Mouse (Mus musculus): ENCODE measurements around the gene Nfkb1. TPM values are rescaled to one million over a fixed set of nuclear protein-coding genes. Genes with fewer than 3 reads are reported as not detected.

Nfkb1 gene
- polyA plus RNA-seq, 1 experiment from 2014 or later, result 10.2 TPM

GRCm38 (mm10) chr3:135661707-135662106, 29.6 kb downstream of the Nfkb1 start:
- Histone ChIP-seq H3K36me3 (replicated peaks; ENCODE audit: control insufficient read depth, insufficient read depth) (peaks cover 23% of the 10 kb centered on the region), H3K27me3 (ENCODE audit: control insufficient read depth, insufficient read depth, low read length) (no peaks in the 10 kb centered on the region), H3K27ac (no peak overlapping the region), H3K9ac (no peak overlapping the region), H3K4me2 (replicated peaks) (no peak overlapping the region), H3K9me3 (ENCODE audit: control insufficient read depth, low read length) (no peaks in the 10 kb centered on the region), H3K4me3 (replicated peaks; ENCODE audit: low read length) (no peak overlapping the region), H3K4me1 (replicated peaks; ENCODE audit: control insufficient read depth, insufficient read depth, low read length) (no peaks in the 10 kb centered on the region)
- no peak for ATAC-seq (ENCODE audit: low FRiP score)
- 89% methylated on average over 9 of the region's 9 CpGs for WGBS
- no peak for DNase-seq (ENCODE audit: low spot score)

- Histone ChIP-seq H3K9me3 (ENCODE audit: control insufficient read depth, low read length) (no peaks in the 10 kb centered on the region), H3K4me3 (replicated peaks; ENCODE audit: low read length) (no peak overlapping the region), H3K4me2 (replicated peaks) (no peak overlapping the region), H3K27ac (no peak overlapping the region), H3K36me3 (replicated peaks; ENCODE audit: control insufficient read depth, insufficient read depth) (peaks cover 16% of the 10 kb centered on the region; the same call in 1 of the 2 replicates), H3K9ac (no peak overlapping the region), H3K4me1 (replicated peaks; ENCODE audit: control insufficient read depth, insufficient read depth, low read length) (no peaks in the 10 kb centered on the region), H3K27me3 (ENCODE audit: control insufficient read depth, insufficient read depth, low read length) (no peaks in the 10 kb centered on the region)
- WGBS, result 86% methylated on average over 7 of the region's 7 CpGs
- no peak for ATAC-seq (ENCODE audit: low FRiP score)
- DNase-seq (ENCODE audit: low spot score), result no peak
These were observed 32.7 kb downstream of the Nfkb1 start for GRCm38 (mm10) chr3:135658540-135659097.

GRCm38 (mm10) chr3:135656156-135656555, 35.2 kb downstream of the Nfkb1 start:
- ATAC-seq (ENCODE audit: low FRiP score), result no peak
- H3K27me3 ChIP-seq (ENCODE audit: control insufficient read depth, insufficient read depth, low read length), result no peaks in the 10 kb centered on the region
- no peak for DNase-seq (ENCODE audit: low spot score)

DNA sequence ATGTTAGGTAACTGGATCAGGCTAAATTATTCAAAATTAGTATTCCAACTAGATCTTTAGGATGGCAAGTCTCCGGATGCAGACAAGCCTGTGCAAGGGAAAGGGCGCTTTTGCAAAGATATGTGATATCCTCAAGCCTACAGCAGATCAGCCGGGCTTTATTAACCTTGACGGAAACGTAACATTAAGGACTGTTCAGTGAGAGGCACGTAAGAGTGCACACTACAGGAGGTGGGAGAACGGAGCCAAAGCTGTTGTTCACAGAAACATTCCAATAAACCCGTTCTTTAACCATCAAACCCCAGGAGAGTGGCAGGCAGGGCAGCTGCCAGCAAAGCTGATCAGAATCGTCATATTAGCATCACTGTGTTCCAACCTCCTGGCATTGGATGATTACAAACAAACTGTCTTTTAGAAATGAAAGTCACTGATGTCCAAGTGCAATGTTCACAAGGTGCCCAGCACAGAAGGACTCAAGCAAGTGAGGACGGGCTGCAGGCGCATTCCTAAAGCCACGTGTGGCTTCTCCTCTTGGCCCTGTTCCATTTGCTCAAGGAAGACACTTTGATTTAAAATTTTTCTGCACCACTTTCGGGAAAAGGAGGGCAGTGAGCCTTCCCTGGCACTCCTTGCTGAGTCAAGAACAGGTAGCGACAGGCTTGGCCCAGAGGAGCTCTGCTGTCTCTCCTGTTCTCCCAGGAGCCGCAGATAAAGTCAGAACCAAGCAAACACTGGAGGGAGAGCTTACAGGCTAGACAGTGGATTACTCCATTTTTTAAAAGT, 40.4 kb downstream of the Nfkb1 start:
- H3K27ac ChIP-seq, result no peak overlapping the region
- H3K9me3 ChIP-seq (ENCODE audit: control insufficient read depth, low read length), result no peaks in the 10 kb centered on the region
- H3K4me1 ChIP-seq (replicated peaks; ENCODE audit: control insufficient read depth, insufficient read depth, low read length), result no peaks in the 10 kb centered on the region; the same call in 1 of the 2 replicates
- ATAC-seq (ENCODE audit: low FRiP score), result no peak
- H3K27me3 ChIP-seq (ENCODE audit: control insufficient read depth, insufficient read depth, low read length), result no peaks in the 10 kb centered on the region
- H3K36me3 ChIP-seq (replicated peaks; ENCODE audit: control insufficient read depth, insufficient read depth), result peaks cover 4% of the 10 kb centered on the region; the same call in 1 of the 2 replicates
- DNase-seq (ENCODE audit: low spot score), result no peak
- no peak overlapping the region for H3K4me2 ChIP-seq (replicated peaks)
- H3K9ac ChIP-seq, result no peak overlapping the region
- no peak overlapping the region for H3K4me3 ChIP-seq (replicated peaks; ENCODE audit: low read length)
- 66% methylated on average over 15 of the region's 15 CpGs for WGBS

More at GRCm38 (mm10) chr3:135656156-135656555, 35.2 kb downstream of the Nfkb1 start:
- H3K27ac ChIP-seq, result no peak overlapping the region
- H3K9me3 ChIP-seq (ENCODE audit: control insufficient read depth, low read length), result no peaks in the 10 kb centered on the region
- H3K4me3 ChIP-seq (replicated peaks; ENCODE audit: low read length), result no peak overlapping the region
- H3K4me1 ChIP-seq (replicated peaks; ENCODE audit: control insufficient read depth, insufficient read depth, low read length), result no peaks in the 10 kb centered on the region; the same call in 1 of the 2 replicates
- peaks cover 4% of the 10 kb centered on the region; the same call in 1 of the 2 replicates for H3K36me3 ChIP-seq (replicated peaks; ENCODE audit: control insufficient read depth, insufficient read depth)
- no peak overlapping the region for H3K4me2 ChIP-seq (replicated peaks)
- 92% methylated on average over 4 of the region's 4 CpGs for WGBS
- no peak overlapping the region for H3K9ac ChIP-seq

DNA sequence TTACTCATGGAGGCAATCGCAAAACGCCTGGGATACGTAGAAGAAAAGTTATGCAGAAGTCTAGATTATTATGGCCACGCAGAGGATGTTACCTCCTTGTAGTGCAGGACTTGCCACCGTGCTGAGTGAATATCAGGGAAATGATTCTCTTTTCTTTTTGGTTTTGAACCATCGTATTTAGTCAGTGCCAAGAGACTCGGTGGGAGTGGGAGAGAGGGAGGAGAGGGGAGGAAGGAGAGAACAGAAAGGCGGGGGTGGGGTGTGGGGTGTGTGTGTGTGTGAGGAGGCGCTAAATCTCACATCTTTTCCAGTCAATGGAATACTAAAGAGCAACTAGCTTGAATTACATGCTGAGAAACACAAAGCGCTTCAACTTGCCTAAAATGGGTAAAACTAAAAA, 41.5 kb downstream of the Nfkb1 start:
- H3K27me3 ChIP-seq (ENCODE audit: control insufficient read depth, insufficient read depth, low read length), result no peaks in the 10 kb centered on the region
- H3K4me2 ChIP-seq (replicated peaks), result no peak overlapping the region
- H3K36me3 ChIP-seq (replicated peaks; ENCODE audit: control insufficient read depth, insufficient read depth), result peaks cover 4% of the 10 kb centered on the region
- no peak overlapping the region for H3K4me3 ChIP-seq (replicated peaks; ENCODE audit: low read length)
- no peak for DNase-seq (ENCODE audit: low spot score)
- 83% methylated on average over 10 of the region's 10 CpGs for WGBS
- H3K4me1 ChIP-seq (replicated peaks; ENCODE audit: control insufficient read depth, insufficient read depth, low read length), result no peaks in the 10 kb centered on the region; the same call in 1 of the 2 replicates
- no peaks in the 10 kb centered on the region for H3K9me3 ChIP-seq (ENCODE audit: control insufficient read depth, low read length)
- no peak overlapping the region for H3K27ac ChIP-seq
- no peak overlapping the region for H3K9ac ChIP-seq
- no peak for ATAC-seq (ENCODE audit: low FRiP score)

- H3K27ac ChIP-seq, result no peak overlapping the region
- H3K4me3 ChIP-seq (replicated peaks; ENCODE audit: low read length), result no peak overlapping the region
- DNase-seq (ENCODE audit: low spot score), result no peak
- 94% methylated on average over 8 of the region's 8 CpGs for WGBS
- H3K9ac ChIP-seq, result no peak overlapping the region
- H3K27me3 ChIP-seq (ENCODE audit: control insufficient read depth, insufficient read depth, low read length), result no peaks in the 10 kb centered on the region
- H3K4me2 ChIP-seq (replicated peaks), result no peak overlapping the region
- H3K36me3 ChIP-seq (replicated peaks; ENCODE audit: control insufficient read depth, insufficient read depth), result peaks cover 4% of the 10 kb centered on the region
- H3K9me3 ChIP-seq (ENCODE audit: control insufficient read depth, low read length), result no peaks in the 10 kb centered on the region
- no peak for ATAC-seq (ENCODE audit: low FRiP score)
- no peaks in the 10 kb centered on the region; the same call in 1 of the 2 replicates for H3K4me1 ChIP-seq (replicated peaks; ENCODE audit: control insufficient read depth, insufficient read depth, low read length)
These were observed 42.8 kb downstream of the Nfkb1 start for GRCm38 (mm10) chr3:135648501-135648900.

GRCm38 (mm10) chr3:135646622-135647021, 44.7 kb downstream of the Nfkb1 start:
- Histone ChIP-seq H3K4me3 (replicated peaks; ENCODE audit: low read length) (no peak overlapping the region), H3K4me1 (replicated peaks; ENCODE audit: control insufficient read depth, insufficient read depth, low read length) (no peaks in the 10 kb centered on the region; the same call in 1 of the 2 replicates), H3K27me3 (ENCODE audit: control insufficient read depth, insufficient read depth, low read length) (no peaks in the 10 kb centered on the region), H3K27ac (no peak overlapping the region), H3K36me3 (replicated peaks; ENCODE audit: control insufficient read depth, insufficient read depth) (peaks cover 4% of the 10 kb centered on the region), H3K9me3 (ENCODE audit: control insufficient read depth, low read length) (no peaks in the 10 kb centered on the region), H3K9ac (no peak overlapping the region), H3K4me2 (replicated peaks) (no peak overlapping the region)
- DNase-seq (ENCODE audit: low spot score) (no peak), ATAC-seq (ENCODE audit: low FRiP score) (no peak)
- 100% methylated on average over 1 of the region's 1 CpGs for WGBS

DNA sequence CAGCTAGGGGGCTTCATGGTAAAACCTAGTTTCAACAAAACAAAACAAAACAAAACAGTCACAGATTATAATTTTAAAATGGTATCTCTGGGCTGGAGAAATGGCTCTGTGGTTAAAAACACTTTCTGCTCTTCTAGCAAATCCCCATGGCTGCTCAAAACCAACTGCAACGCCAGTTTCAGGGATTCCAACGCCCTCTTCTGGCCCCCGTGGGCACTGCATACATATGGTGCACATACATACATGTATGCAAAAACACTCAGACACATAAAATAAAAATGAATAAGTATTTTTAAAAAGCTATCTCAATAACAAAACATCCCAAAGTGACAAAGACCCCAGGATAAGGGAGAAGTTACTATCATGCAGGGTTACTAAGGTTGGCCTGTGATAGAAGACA, 46.4 kb downstream of the Nfkb1 start:
- H3K27me3 ChIP-seq (ENCODE audit: control insufficient read depth, insufficient read depth, low read length), result no peaks in the 10 kb centered on the region
- WGBS, result 88% methylated on average over 3 of the region's 3 CpGs
- H3K9me3 ChIP-seq (ENCODE audit: control insufficient read depth, low read length), result no peaks in the 10 kb centered on the region
- no peak overlapping the region for H3K4me3 ChIP-seq (replicated peaks; ENCODE audit: low read length)
- peaks cover 5% of the 10 kb centered on the region for H3K36me3 ChIP-seq (replicated peaks; ENCODE audit: control insufficient read depth, insufficient read depth)
- ATAC-seq (ENCODE audit: low FRiP score), result no peak
- no peaks in the 10 kb centered on the region for H3K4me1 ChIP-seq (replicated peaks; ENCODE audit: control insufficient read depth, insufficient read depth, low read length)
- no peak overlapping the region for H3K27ac ChIP-seq
- no peak overlapping the region for H3K9ac ChIP-seq
- no peak overlapping the region for H3K4me2 ChIP-seq (replicated peaks)
- DNase-seq (ENCODE audit: low spot score), result no peak

GRCm38 (mm10) chr3:135641623-135641915, 49.8 kb downstream of the Nfkb1 start:
- Histone ChIP-seq H3K36me3 (replicated peaks; ENCODE audit: control insufficient read depth, insufficient read depth) (peaks cover 8% of the 10 kb centered on the region), H3K27ac (no peak overlapping the region), H3K27me3 (ENCODE audit: control insufficient read depth, insufficient read depth, low read length) (no peaks in the 10 kb centered on the region), H3K4me1 (replicated peaks; ENCODE audit: control insufficient read depth, insufficient read depth, low read length) (no peaks in the 10 kb centered on the region), H3K4me3 (replicated peaks; ENCODE audit: low read length) (no peak overlapping the region), H3K9me3 (ENCODE audit: control insufficient read depth, low read length) (no peaks in the 10 kb centered on the region), H3K4me2 (replicated peaks) (no peak overlapping the region), H3K9ac (no peak overlapping the region)
- 86% methylated on average over 4 of the region's 4 CpGs for WGBS
- ATAC-seq (ENCODE audit: low FRiP score) (no peak), DNase-seq (ENCODE audit: low spot score) (no peak)

Measured in hindbrain, embryonic 14.5 days (tissue).